Mouse (Mus musculus): ENCODE data around the gene Gm28576. TPM values are rescaled to one million over a fixed set of nuclear protein-coding genes. Genes with fewer than 3 reads are reported as not detected.
"Not testable (repeated sequence)": the region's sequence is repeated elsewhere in the genome, so short reads cannot be mapped to it uniquely, and the experiment has no call there.

The Gm28576 gene
- polyA plus RNA-seq (2017; shearing (Covaris generic)) = not detected

GRCm38 (mm10) chrY:7722641-7723040 lies at the start of gene Gm28576:
Gene Gm28576, plus strand, starts transcription at chrY:7722941.
- ATAC-seq = not testable (repeated sequence)

Other genes starting within 250 kb of the Gm28576 start
- under 1 TPM in 1 of 2 experiments, not detected in 1; 0.09 TPM for gene Gm20826, start 84.5 kb upstream of the Gm28576 start, polyA plus RNA-seq (2017; shearing (Covaris generic))

All from CD4-positive, CD25-positive, alpha-beta regulatory T cell, adult 4 months (primary cell).